Mouse (Mus musculus): ENCODE data around the gene Arpc3.
"Not testable (repeated sequence)": the region's sequence is repeated elsewhere in the genome, so short reads cannot be mapped to it uniquely, and the experiment has no call there.

Arpc3 gene

GRCm38 (mm10) chr5:122399871-122400270 lies 8.2 kb downstream of the Arpc3 start:
- DNase-seq (ENCODE audit: low spot score in 2 of 2): no peak

- DNase-seq (ENCODE audit: low spot score in 2 of 2): no peak
Measured at GRCm38 (mm10) chr5:122400628-122401302, 9.1 kb downstream of the Arpc3 start.

DNA sequence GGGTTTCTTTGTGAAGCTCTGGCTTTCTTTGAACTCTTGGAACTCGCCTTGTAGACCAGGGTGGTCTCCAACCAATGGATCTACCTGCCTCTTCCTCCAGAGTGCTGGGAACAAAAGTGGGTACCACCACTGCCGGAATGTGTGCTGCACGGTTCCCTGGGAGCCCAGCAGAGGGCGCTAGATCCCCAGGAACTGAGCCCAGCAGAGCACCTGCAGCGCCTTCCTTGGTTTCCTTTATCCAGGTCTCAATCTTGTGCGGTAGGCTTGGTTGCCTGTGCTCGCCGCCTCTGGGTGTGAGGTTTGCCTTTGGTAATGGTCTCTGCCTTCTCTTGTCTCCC lies 9.6 kb downstream of the Arpc3 start:
- peak in 1 of 2 experiments; percentile 67 for DNase-seq (ENCODE audit: low spot score in 2 of 2)

DNA sequence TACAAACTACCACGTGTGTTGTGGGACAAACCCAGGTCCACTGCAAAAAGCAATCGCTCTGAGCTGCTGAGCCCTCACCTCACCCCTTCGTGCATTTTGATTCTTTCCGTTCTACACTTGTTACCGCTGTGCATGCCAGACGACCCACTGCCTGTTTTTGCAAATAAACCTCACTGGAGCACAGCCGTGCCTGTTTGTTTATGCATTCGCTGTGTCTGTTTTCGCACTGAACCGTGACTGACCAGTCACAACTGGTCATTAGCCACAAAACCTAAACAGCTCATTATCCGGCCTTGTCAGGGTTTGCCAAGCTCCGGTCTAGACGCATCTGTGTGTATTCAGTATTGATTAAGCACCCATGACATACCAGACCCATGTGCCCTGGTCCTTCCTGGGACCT lies 10.5 kb downstream of the Arpc3 start:
- no peak for DNase-seq (ENCODE audit: low spot score in 2 of 2)

DNA sequence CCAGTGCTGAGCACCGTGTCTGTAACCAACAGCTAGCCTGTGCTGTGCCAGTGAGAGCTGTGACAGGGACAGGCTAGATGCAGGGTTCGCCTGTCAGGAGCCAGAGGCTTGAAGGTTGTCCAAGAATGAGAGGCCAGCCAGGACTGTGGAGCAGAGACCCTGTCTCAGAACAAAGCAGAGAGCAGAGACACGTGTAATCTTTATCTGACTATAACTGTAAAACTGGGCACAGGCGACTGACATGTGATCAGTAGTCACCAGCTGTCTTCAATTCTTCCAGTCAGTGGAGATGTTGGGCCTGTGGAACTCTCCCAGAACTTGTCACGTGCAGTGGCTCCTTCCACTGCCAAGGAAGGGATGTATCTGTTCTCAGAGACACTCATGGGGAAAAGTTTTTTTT lies 11.1 kb downstream of the Arpc3 start:
- DNase-seq (ENCODE audit: low spot score in 2 of 2): peak in 1 of 2 experiments; percentile 49

GRCm38 (mm10) chr5:122403362-122403761 lies 11.7 kb downstream of the Arpc3 start:
- DNase-seq (ENCODE audit: low spot score in 2 of 2): no peak

- DNase-seq (ENCODE audit: low spot score in 2 of 2): no peak
Measured at GRCm38 (mm10) chr5:122405537-122405936, 13.9 kb downstream of the Arpc3 start.

DNA sequence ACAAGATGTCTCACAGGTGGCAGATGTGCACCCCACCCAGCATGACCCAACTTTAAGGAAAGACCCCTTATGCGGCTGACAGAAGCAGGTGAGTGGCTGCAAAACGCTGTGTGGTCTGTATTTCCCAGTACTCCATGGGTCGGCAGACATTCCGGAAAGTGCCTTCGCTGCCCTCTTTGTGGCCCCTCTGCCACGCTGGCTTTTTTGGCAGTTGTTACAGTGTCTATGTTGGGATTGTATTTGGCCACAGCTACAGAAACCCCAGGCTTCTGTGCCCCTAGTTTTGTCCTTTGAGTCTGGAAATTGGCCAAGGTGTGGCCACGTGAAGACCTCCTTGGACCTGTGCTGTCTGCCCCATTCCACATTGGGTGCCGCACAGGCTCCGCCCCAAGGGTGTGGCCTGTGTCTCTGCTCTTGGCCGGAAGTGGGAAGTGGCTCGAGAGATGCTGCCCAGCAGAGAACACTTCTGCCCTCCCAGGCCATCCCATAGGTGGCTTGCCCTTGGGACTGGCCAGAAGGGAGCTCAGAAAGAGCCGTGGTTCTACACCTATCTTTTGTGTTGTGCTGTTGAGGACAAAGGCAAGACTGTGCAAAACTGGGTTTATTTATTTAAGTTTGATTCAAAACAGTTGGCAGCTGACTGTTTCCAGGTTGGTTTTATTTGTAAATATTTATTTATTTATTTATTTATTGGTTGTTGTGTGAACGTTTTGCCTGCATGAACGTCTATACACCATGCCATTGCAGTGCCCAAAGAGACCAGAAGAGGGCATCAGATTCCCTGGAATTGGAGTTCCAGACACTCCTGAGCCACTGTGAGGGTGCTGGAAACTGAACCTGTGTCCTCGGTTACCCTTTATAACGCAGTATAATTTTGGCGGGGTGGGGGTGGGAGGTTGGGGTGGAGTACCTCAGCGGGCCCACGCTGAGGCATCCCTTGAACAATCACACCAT lies 18.3 kb downstream of the Arpc3 start:
- no peak for DNase-seq (ENCODE audit: low spot score in 2 of 2)

DNA sequence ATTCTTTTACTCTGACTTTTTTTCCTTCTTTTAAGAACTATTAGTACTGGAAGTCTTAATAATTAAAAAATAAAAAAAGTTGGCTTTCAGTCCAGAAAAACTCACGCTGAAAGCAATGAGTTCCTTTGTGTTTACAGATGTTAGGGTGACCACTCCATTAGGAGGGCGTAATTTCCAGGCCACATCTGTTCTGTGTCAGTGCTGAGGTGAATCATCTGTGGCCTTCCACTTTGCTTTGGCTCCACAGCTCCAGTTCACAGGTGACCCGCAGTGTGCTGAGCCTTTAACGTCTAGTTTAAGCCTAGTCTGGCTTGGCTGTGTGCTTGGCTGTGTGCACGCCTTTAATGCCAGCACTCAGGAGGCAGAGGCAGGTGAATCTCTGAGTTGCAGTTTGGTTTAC lies 20.2 kb downstream of the Arpc3 start:
- no peak for DNase-seq (ENCODE audit: low spot score in 2 of 2)

GRCm38 (mm10) chr5:122412826-122413225 lies 21.1 kb downstream of the Arpc3 start:
- DNase-seq (ENCODE audit: low spot score in 2 of 2): no peak

DNA sequence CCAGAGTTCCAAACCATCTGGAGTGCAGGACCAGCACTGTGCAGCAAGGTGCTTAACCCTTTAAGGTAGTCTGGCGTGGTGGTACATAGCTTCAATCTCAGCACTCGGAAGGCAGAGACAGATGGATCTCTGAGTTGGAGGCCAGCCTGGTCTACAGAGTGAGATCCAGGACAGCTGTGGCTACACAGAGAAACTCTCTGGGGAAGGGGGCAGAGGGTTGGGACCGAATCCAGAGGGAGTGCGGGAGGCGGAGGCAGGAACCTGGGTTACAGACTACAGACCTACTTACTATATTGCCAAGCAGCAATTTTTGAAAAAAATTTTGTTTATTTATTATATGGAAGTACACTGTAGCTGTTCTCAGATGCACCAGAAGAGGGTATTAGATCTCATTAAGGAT lies 22.7 kb downstream of the Arpc3 start:
- DNase-seq (ENCODE audit: low spot score in 2 of 2): no peak

- DNase-seq (ENCODE audit: low spot score in 2 of 2): no peak
Measured at GRCm38 (mm10) chr5:122415465-122415864, 23.8 kb downstream of the Arpc3 start.

GRCm38 (mm10) chr5:122420676-122421075 lies 29.0 kb downstream of the Arpc3 start:
- not testable (repeated sequence) for DNase-seq (ENCODE audit: low spot score in 2 of 2)

DNA sequence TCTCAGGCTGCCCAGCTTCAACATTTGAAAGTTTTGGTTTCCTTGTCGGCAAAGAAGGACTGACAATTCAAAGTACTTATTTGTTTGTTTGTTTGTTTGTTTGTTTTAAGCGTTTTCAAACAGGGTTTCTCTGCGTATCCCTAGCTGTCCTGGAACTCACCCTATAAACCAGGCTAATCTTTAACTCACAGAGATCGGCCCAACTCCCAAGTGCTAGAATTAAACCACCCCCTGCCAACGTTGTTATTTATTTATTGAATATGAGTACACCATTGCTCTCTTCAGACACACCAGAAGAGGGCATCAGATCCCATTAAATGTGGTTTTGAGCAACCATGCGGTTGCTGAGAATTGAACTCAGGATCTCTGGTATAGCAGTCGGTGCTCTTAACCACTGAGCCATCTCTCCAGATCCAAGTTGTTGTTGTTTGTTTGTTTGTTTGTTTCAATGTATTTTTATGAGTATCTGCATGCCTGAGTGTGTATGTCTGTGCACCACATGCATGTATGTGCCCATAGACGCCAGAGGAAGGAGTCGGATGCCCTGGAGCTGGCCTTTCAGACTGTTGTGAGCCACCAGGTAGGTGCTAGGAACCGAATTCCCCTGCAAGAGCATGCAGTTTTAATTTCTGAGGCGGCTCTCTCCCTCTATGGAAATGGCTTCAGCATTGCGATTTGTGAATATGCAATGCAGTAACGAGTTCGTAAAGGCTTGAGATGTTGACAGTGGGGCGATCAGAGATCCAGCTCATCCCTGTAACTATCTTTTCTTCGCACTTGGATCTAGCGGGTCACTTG lies 29.8 kb downstream of the Arpc3 start, which contains the start of gene Anapc7:
Anapc7 (plus strand) TSS at position 423 of the 798 bp plus-strand sequence.
- DNase-seq (ENCODE audit: low spot score in 2 of 2): no peak

GRCm38 (mm10) chr5:122422071-122422964 lies 30.6 kb downstream of the Arpc3 start:
- DNase-seq (ENCODE audit: low spot score in 2 of 2): peak; percentile 80 to 88

- no peak for DNase-seq (ENCODE audit: low spot score in 2 of 2)
Measured at GRCm38 (mm10) chr5:122423083-122423482, 31.4 kb downstream of the Arpc3 start.

GRCm38 (mm10) chr5:122425550-122425949 lies 33.9 kb downstream of the Arpc3 start:
- DNase-seq (ENCODE audit: low spot score in 2 of 2): no peak

DNA sequence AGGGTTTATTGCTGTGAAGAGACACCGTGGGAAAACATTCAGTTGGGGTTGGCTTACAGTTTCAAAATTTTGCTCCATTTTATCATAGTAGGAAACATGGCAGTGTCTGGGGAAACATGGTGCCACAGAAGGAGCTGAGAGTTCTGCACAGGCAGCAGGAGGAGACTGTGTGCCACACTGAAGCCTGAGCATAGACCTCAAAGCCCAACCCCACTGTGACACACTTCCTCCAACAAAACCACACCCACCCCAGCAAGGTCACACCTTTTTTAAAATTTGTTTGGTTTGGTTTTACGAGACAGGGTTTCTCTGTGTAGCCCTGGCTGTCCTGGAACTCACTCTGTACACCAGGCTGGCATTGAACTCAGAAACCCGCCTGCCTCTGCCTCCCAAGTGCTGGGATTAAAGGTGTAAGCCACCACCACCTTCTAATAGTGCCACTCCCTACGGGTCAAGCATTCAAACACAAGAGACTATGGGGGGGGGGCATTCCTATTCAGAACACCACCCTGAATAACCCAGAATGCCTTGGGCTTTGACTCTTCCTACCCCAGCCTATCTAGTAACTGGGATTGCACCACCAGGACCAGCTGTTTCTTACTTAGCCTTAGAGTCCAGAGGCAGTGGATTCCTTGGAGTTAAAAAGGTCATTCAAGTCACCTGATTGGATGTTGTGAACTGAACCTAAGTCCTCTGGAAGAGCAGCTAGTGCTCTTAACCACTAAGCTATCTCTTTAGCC lies 38.5 kb downstream of the Arpc3 start:
- DNase-seq (ENCODE audit: low spot score in 2 of 2): no peak

DNA sequence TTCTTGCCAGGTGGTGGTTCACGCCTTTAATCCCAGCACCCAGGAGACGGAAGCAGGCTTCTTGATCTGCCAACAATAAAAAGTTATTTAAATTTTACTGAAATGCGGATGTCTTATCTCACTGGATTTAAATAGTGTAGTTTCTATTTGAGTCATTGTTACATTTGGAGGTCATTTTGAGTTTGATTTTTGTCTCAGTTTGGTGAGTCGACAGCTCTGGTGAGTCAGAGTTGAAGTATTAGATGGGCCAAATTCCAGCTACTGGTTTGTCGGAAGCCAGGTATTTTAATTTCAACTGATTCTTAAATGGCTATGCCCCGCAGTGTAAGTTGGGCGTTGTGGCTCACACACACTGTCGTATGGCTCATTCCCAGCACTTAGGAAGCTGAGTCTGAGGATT lies 39.5 kb downstream of the Arpc3 start:
- no peak for DNase-seq (ENCODE audit: low spot score in 2 of 2)

- DNase-seq (ENCODE audit: low spot score in 2 of 2): no peak
Measured at GRCm38 (mm10) chr5:122434541-122434940, 42.9 kb downstream of the Arpc3 start.
